Mouse (Mus musculus) CH12.LX (cell line): ENCODE results near the gene Zfp637.
A peak's percentile ranks its signal among the peaks of the same experiment; 100 is the strongest.

Source experiments
- CHD2 ChIP-seq: IDR thresholded peaks from 2 replicates; pipeline ENCODE4 v1.6.1; 2011; ENCODE audit warnings: low read length, improper control_type of control experiment
- CTCF ChIP-seq, 2 experiments: IDR thresholded peaks in 1 of 2; conservative IDR thresholded peaks in 1 of 2; 2 replicates each; pipeline ENCODE4 v1.5.1; 2011 to 2012; ENCODE audit warnings: low read depth in 2 of 2, low read length in 2 of 2, improper control_type of control experiment in 1 of 2, inconsistent platforms in 1 of 2, mild to moderate bottlenecking in 1 of 2, moderate library complexity in 1 of 2
- E2F4 ChIP-seq: IDR thresholded peaks from 2 replicates; pipeline ENCODE4 v1.6.1; 2011; ENCODE audit warnings: low read depth, low read length, improper control_type of control experiment; ENCODE audit not compliant: insufficient replicate concordance
- ELF1 ChIP-seq: IDR thresholded peaks from 2 replicates; pipeline ENCODE4 v1.6.1; 2014; ENCODE audit warnings: low read depth, mild to moderate bottlenecking, inconsistent platforms, low read length, improper control_type of control experiment
- EP300 ChIP-seq: IDR thresholded peaks from 2 replicates; pipeline ENCODE4 v1.6.1; 2011; ENCODE audit warnings: low read length, improper control_type of control experiment
- GABPA ChIP-seq: IDR thresholded peaks from 2 replicates; pipeline ENCODE4 v1.6.1; 2012; ENCODE audit warnings: low read depth, low read length, improper control_type of control experiment, inconsistent platforms; ENCODE audit not compliant: insufficient replicate concordance
- JUND ChIP-seq: conservative IDR thresholded peaks from 2 replicates; pipeline ENCODE4 v1.6.1; 2011; ENCODE audit warnings: low read depth, low read length, improper control_type of control experiment
- MAX ChIP-seq: IDR thresholded peaks from 2 replicates; pipeline ENCODE4 v1.6.1; 2011; ENCODE audit warnings: low read length, improper control_type of control experiment
- NRF1 ChIP-seq: IDR thresholded peaks from 2 replicates; pipeline ENCODE4 v1.6.1; 2014; ENCODE audit warnings: low read depth, mild to moderate bottlenecking, inconsistent platforms, low read length, improper control_type of control experiment, moderate library complexity
- POLR2A ChIP-seq: IDR thresholded peaks from 2 replicates; pipeline ENCODE4 v1.6.1; 2011; ENCODE audit warnings: low read depth, mild to moderate bottlenecking, improper control_type of control experiment, low read length
- RAD21 ChIP-seq: IDR thresholded peaks from 2 replicates; pipeline ENCODE4 v1.6.1; 2011; ENCODE audit warnings: low read depth, mild to moderate bottlenecking, low read length, improper control_type of control experiment, moderate library complexity
- RCOR1 ChIP-seq: conservative IDR thresholded peaks from 2 replicates; pipeline ENCODE4 v1.6.1; 2012; ENCODE audit warnings: low read depth, mild to moderate bottlenecking, inconsistent platforms, low read length, improper control_type of control experiment
- SMC3 ChIP-seq: IDR thresholded peaks from 2 replicates; pipeline ENCODE4 v1.6.1; 2011; ENCODE audit warnings: low read depth, low read length, improper control_type of control experiment

DNA sequence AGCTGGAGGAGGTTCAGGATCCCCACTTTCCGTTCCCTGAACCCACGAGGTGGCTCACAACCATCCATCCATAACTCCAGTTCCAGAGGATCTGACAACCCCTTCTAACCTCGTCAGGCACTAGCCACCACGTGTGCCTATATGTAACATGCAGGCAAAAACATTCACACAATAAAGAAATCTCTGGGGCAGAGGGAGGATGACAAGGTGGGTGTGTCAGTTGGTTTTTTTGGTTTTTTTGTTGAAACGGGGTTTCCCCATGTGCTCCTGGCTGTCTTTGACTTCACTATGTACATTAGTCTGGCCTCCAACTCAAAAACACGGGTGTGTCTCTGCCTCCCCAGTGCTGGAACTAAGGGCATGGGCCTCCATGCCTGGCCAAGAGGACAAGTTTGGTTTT, 49.3 kb downstream of the Zfp637 start:
- TF ChIP-seq CHD2: no peak
- no peak for TF ChIP-seq RCOR1
- TF ChIP-seq RAD21: no peak
- no peak for TF ChIP-seq POLR2A
- no peak for TF ChIP-seq CTCF (conservative IDR thresholded peaks at IDR 0.05 in 1 of 2, IDR thresholded peaks at IDR 0.05 in 1 of 2; ENCODE audit: low read depth in 2 of 2, low read length in 2 of 2)
- TF ChIP-seq EP300: 0 out of 2 replicates have a peak, but pooled peaks have one; percentile 0
- TF ChIP-seq MAX: peak; percentile 55; the same call in 1 of the 2 replicates
- no peak for TF ChIP-seq ELF1
- no peak for TF ChIP-seq E2F4
- no peak for TF ChIP-seq SMC3
- TF ChIP-seq NRF1: no peak
- no peak for TF ChIP-seq JUND
- no peak for TF ChIP-seq GABPA
